Mouse (Mus musculus) CH12.LX (cell line): Measurements from ENCODE around the gene Rapgef2.

Experiments
- CHD1 ChIP-seq: IDR thresholded peaks from 2 replicates; pipeline ENCODE4 v1.6.1; 2012; ENCODE audit warnings: low read depth, low read length, improper control_type of control experiment, inconsistent platforms
- CTCF ChIP-seq, 2 experiments: IDR thresholded peaks in 1 of 2; conservative IDR thresholded peaks in 1 of 2; 2 replicates each; pipeline ENCODE4 v1.5.1; 2011 to 2012; ENCODE audit warnings: low read depth in 2 of 2, low read length in 2 of 2, improper control_type of control experiment in 1 of 2, inconsistent platforms in 1 of 2, mild to moderate bottlenecking in 1 of 2, moderate library complexity in 1 of 2
- E2F4 ChIP-seq: IDR thresholded peaks from 2 replicates; pipeline ENCODE4 v1.6.1; 2011; ENCODE audit warnings: low read depth, low read length, improper control_type of control experiment; ENCODE audit not compliant: insufficient replicate concordance
- EP300 ChIP-seq: IDR thresholded peaks from 2 replicates; pipeline ENCODE4 v1.6.1; 2011; ENCODE audit warnings: low read length, improper control_type of control experiment
- HCFC1 ChIP-seq: IDR thresholded peaks from 2 replicates; pipeline ENCODE4 v1.6.1; 2012; ENCODE audit warnings: low read depth, mild to moderate bottlenecking, inconsistent platforms, low read length, improper control_type of control experiment
- IRF4 ChIP-seq: IDR thresholded peaks from 2 replicates; pipeline ENCODE4 v1.6.1; 2014; ENCODE audit warnings: low read depth, mild to moderate bottlenecking, inconsistent platforms, low read length, improper control_type of control experiment
- JUN ChIP-seq: IDR thresholded peaks from 2 replicates; pipeline ENCODE4 v1.6.1; 2011; ENCODE audit warnings: low read depth, mild to moderate bottlenecking, low read length, improper control_type of control experiment, moderate library complexity; ENCODE audit not compliant: insufficient read depth
- KAT2A ChIP-seq: IDR thresholded peaks from 2 replicates; pipeline ENCODE4 v1.6.1; 2012; ENCODE audit warnings: low read length, improper control_type of control experiment, inconsistent platforms; ENCODE audit not compliant: insufficient replicate concordance
- MAZ ChIP-seq: IDR thresholded peaks from 2 replicates; pipeline ENCODE4 v1.6.1; 2012; ENCODE audit warnings: low read depth, mild to moderate bottlenecking, inconsistent platforms, low read length, improper control_type of control experiment, moderate library complexity
- POLR2A ChIP-seq: IDR thresholded peaks from 2 replicates; pipeline ENCODE4 v1.6.1; 2011; ENCODE audit warnings: low read depth, mild to moderate bottlenecking, improper control_type of control experiment, low read length
- RCOR1 ChIP-seq: conservative IDR thresholded peaks from 2 replicates; pipeline ENCODE4 v1.6.1; 2012; ENCODE audit warnings: low read depth, mild to moderate bottlenecking, inconsistent platforms, low read length, improper control_type of control experiment
- SMC3 ChIP-seq: IDR thresholded peaks from 2 replicates; pipeline ENCODE4 v1.6.1; 2011; ENCODE audit warnings: low read depth, low read length, improper control_type of control experiment
- TCF12 ChIP-seq: IDR thresholded peaks from 2 replicates; pipeline ENCODE4 v1.6.1; 2014; ENCODE audit warnings: low read depth, mild to moderate bottlenecking, inconsistent platforms, low read length, improper control_type of control experiment
- ZKSCAN1 ChIP-seq: IDR thresholded peaks from 2 replicates; pipeline ENCODE4 v1.6.1; 2012; ENCODE audit warnings: low read depth, inconsistent platforms, low read length, improper control_type of control experiment, borderline replicate concordance

- TF ChIP-seq SMC3 (no peak), MAZ (no peak), ZKSCAN1 (no peak), E2F4 (no peak), JUN (no peak), POLR2A (no peak), IRF4 (no peak), CHD1 (no peak), RCOR1 (no peak), CTCF (conservative IDR thresholded peaks at IDR 0.05 in 1 of 2, IDR thresholded peaks at IDR 0.05 in 1 of 2; ENCODE audit: low read depth in 2 of 2, low read length in 2 of 2) (no peak), HCFC1 (no peak), EP300 (no peak), TCF12 (no peak), KAT2A (no peak)
Measured at GRCm38 (mm10) chr3:79182290-79182689, 104.0 kb downstream of the Rapgef2 start.
